Mouse (Mus musculus): ENCODE results near the gene Ccer2. TPM values are rescaled to one million over a fixed set of nuclear protein-coding genes. Genes with fewer than 3 reads are reported as not detected.
A peak's percentile ranks its signal among the peaks of the same experiment; 100 is the strongest.

Ccer2 gene
- polyA plus RNA-seq, 1 experiment from 2014 or later = 0.22 TPM

- Histone ChIP-seq H3K4me2 (ENCODE audit: low read length) (no peak overlapping the region), H3K9ac (replicated peaks; ENCODE audit: low read length) (no peak overlapping the region), H3K9me3 (ENCODE audit: control insufficient read depth, low read length) (no peaks in the 10 kb centered on the region), H3K36me3 (ENCODE audit: control insufficient read depth, insufficient read depth, low read length) (peaks cover 18% of the 10 kb centered on the region; the same call in 1 of the 2 replicates), H3K4me1 (ENCODE audit: control insufficient read depth, insufficient read depth, low read length) (no peaks in the 10 kb centered on the region), H3K4me3 (replicated peaks; ENCODE audit: low read depth, low read length) (no peak overlapping the region), H3K27ac (replicated peaks; ENCODE audit: low read depth, low read length) (no peak overlapping the region), H3K27me3 (ENCODE audit: control insufficient read depth, insufficient read depth, low read length) (no peaks in the 10 kb centered on the region)
- 52% methylated on average over 8 of the region's 8 CpGs for WGBS
- ATAC-seq (ENCODE audit: low FRiP score, low TSS enrichment) (no peak), DNase-seq (peak; percentile 38)
Observed at GRCm38 (mm10) chr7:28790066-28790806, 34.3 kb downstream of the Ccer2 start.

GRCm38 (mm10) chr7:28791706-28792105, 35.7 kb downstream of the Ccer2 start:
- no peak overlapping the region for H3K4me2 ChIP-seq (ENCODE audit: low read length)
- H3K9ac ChIP-seq (replicated peaks; ENCODE audit: low read length) = no peak overlapping the region
- no peak overlapping the region for H3K27ac ChIP-seq (replicated peaks; ENCODE audit: low read depth, low read length)
- no peaks in the 10 kb centered on the region for H3K9me3 ChIP-seq (ENCODE audit: control insufficient read depth, low read length)
- H3K4me3 ChIP-seq (replicated peaks; ENCODE audit: low read depth, low read length) = no peak overlapping the region
- H3K27me3 ChIP-seq (ENCODE audit: control insufficient read depth, insufficient read depth, low read length) = no peaks in the 10 kb centered on the region
- ATAC-seq (ENCODE audit: low FRiP score, low TSS enrichment) = no peak
- H3K4me1 ChIP-seq (ENCODE audit: control insufficient read depth, insufficient read depth, low read length) = no peaks in the 10 kb centered on the region
- H3K36me3 ChIP-seq (ENCODE audit: control insufficient read depth, insufficient read depth, low read length) = peaks cover 8% of the 10 kb centered on the region; the same call in 1 of the 2 replicates
- no peak for DNase-seq

GRCm38 (mm10) chr7:28792391-28793185, 36.6 kb downstream of the Ccer2 start:
- no peak overlapping the region for H3K4me3 ChIP-seq (replicated peaks; ENCODE audit: low read depth, low read length)
- peaks cover 5% of the 10 kb centered on the region; the same call in 1 of the 2 replicates for H3K36me3 ChIP-seq (ENCODE audit: control insufficient read depth, insufficient read depth, low read length)
- no peaks in the 10 kb centered on the region for H3K9me3 ChIP-seq (ENCODE audit: control insufficient read depth, low read length)
- no peaks in the 10 kb centered on the region for H3K4me1 ChIP-seq (ENCODE audit: control insufficient read depth, insufficient read depth, low read length)
- H3K27me3 ChIP-seq (ENCODE audit: control insufficient read depth, insufficient read depth, low read length) = no peaks in the 10 kb centered on the region
- no peak overlapping the region for H3K9ac ChIP-seq (replicated peaks; ENCODE audit: low read length)
- no peak overlapping the region for H3K27ac ChIP-seq (replicated peaks; ENCODE audit: low read depth, low read length)
- ATAC-seq (ENCODE audit: low FRiP score, low TSS enrichment) (no peak), DNase-seq (no peak)
- WGBS = 88% methylated on average over 12 of the region's 14 CpGs
- no peak overlapping the region for H3K4me2 ChIP-seq (ENCODE audit: low read length)

DNA sequence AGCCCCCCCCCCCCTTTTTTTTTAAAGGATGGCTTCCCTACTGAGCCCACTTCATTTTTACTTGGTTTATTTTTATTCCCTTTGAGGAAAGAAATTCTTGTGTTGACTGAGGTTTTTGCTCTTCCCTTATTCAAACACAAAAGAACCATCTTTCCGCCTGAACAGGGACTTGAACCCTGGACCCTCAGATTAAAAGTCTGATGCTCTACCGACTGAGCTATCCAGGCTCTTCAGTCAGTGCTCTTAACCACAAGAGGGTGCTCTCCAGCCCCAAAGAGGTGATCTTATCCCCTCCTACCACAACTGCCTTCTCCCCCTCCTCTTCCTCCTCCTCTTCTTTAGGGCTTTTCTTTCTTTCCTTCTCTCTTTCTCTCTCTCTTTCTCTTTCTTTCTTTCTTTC, 37.9 kb downstream of the Ccer2 start:
- Histone ChIP-seq H3K9ac (replicated peaks; ENCODE audit: low read length) (no peak overlapping the region), H3K36me3 (ENCODE audit: control insufficient read depth, insufficient read depth, low read length) (no peaks in the 10 kb centered on the region), H3K4me3 (replicated peaks; ENCODE audit: low read depth, low read length) (no peak overlapping the region), H3K4me2 (ENCODE audit: low read length) (no peak overlapping the region), H3K9me3 (ENCODE audit: control insufficient read depth, low read length) (no peaks in the 10 kb centered on the region), H3K27ac (replicated peaks; ENCODE audit: low read depth, low read length) (no peak overlapping the region), H3K27me3 (ENCODE audit: control insufficient read depth, insufficient read depth, low read length) (no peaks in the 10 kb centered on the region), H3K4me1 (ENCODE audit: control insufficient read depth, insufficient read depth, low read length) (no peaks in the 10 kb centered on the region)
- WGBS = 29% methylated on average over 2 of the region's 2 CpGs
- no peak for ATAC-seq (ENCODE audit: low FRiP score, low TSS enrichment)
- no peak for DNase-seq

DNA sequence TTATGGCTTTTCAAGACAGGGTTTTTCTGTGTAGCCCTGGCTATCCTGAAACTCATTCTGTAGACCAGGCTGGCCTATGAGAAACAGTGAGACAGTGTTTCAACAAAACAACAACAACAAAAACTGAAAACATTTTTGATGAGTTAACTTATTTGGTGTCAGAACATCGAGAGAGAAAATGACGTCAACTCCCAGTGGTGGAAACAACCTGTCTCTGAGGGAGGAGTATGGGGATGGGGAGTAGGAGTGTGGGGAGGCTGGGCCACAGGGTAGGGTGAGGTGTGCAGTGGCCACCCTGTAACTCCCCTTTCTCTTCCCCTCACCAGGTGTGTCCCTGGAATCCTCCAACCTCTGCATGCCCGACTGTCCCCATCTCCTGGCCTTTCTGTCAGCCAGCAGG, 38.5 kb downstream of the Ccer2 start:
- no peaks in the 10 kb centered on the region for H3K27me3 ChIP-seq (ENCODE audit: control insufficient read depth, insufficient read depth, low read length)
- no peak overlapping the region for H3K9ac ChIP-seq (replicated peaks; ENCODE audit: low read length)
- no peaks in the 10 kb centered on the region for H3K36me3 ChIP-seq (ENCODE audit: control insufficient read depth, insufficient read depth, low read length)
- no peak for ATAC-seq (ENCODE audit: low FRiP score, low TSS enrichment)
- 85% methylated on average over 3 of the region's 3 CpGs for WGBS
- H3K4me3 ChIP-seq (replicated peaks; ENCODE audit: low read depth, low read length) = no peak overlapping the region
- H3K4me1 ChIP-seq (ENCODE audit: control insufficient read depth, insufficient read depth, low read length) = no peaks in the 10 kb centered on the region
- H3K9me3 ChIP-seq (ENCODE audit: control insufficient read depth, low read length) = no peaks in the 10 kb centered on the region
- no peak overlapping the region for H3K4me2 ChIP-seq (ENCODE audit: low read length)
- no peak overlapping the region for H3K27ac ChIP-seq (replicated peaks; ENCODE audit: low read depth, low read length)
- DNase-seq = no peak

- no peak overlapping the region for H3K4me2 ChIP-seq (ENCODE audit: low read length)
- no peaks in the 10 kb centered on the region for H3K36me3 ChIP-seq (ENCODE audit: control insufficient read depth, insufficient read depth, low read length)
- DNase-seq (no peak), ATAC-seq (ENCODE audit: low FRiP score, low TSS enrichment) (no peak)
- H3K4me1 ChIP-seq (ENCODE audit: control insufficient read depth, insufficient read depth, low read length) = no peaks in the 10 kb centered on the region
- no peak overlapping the region for H3K9ac ChIP-seq (replicated peaks; ENCODE audit: low read length)
- H3K27me3 ChIP-seq (ENCODE audit: control insufficient read depth, insufficient read depth, low read length) = no peaks in the 10 kb centered on the region
- 86% methylated on average over 15 of the region's 15 CpGs for WGBS
- H3K4me3 ChIP-seq (replicated peaks; ENCODE audit: low read depth, low read length) = no peak overlapping the region
- no peaks in the 10 kb centered on the region for H3K9me3 ChIP-seq (ENCODE audit: control insufficient read depth, low read length)
- H3K27ac ChIP-seq (replicated peaks; ENCODE audit: low read depth, low read length) = no peak overlapping the region
Observed at GRCm38 (mm10) chr7:28795832-28796231, 39.9 kb downstream of the Ccer2 start.

DNA sequence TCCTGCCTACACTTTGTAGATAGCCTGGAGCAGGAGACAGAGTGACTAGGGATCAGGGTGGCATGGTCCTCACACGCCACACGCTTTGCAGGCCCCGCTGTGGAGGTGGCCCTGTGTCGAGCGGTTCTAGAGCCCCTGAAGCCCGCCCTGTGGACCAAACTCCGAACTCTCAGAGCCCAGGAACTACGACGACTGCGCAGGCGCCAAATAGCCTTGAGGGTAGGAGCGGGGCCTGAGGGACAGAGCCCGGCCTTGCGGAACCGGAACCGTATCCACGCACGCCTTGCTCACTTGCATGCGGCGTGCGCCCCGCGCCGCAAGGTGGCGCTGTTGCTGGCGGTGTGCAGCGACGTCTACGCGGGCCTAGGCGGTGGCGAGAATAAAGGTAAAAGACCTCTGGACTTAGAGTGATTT, 40.6 kb downstream of the Ccer2 start:
- ATAC-seq (ENCODE audit: low FRiP score, low TSS enrichment) (peak; percentile 64), DNase-seq (peak; percentile 84)
- H3K27ac ChIP-seq (replicated peaks; ENCODE audit: low read depth, low read length) = no peak overlapping the region
- 0 out of 2 replicates have a peak overlapping the region, but pooled peaks have one; percentile 12 for H3K4me3 ChIP-seq (replicated peaks; ENCODE audit: low read depth, low read length)
- H3K36me3 ChIP-seq (ENCODE audit: control insufficient read depth, insufficient read depth, low read length) = no peaks in the 10 kb centered on the region
- H3K27me3 ChIP-seq (ENCODE audit: control insufficient read depth, insufficient read depth, low read length) = no peaks in the 10 kb centered on the region
- 14% methylated on average over 32 of the region's 32 CpGs for WGBS
- peak overlapping the region; percentile 14; the same call in 1 of the 2 replicates for H3K9ac ChIP-seq (replicated peaks; ENCODE audit: low read length)
- peak overlapping the region; percentile 45 for H3K4me2 ChIP-seq (ENCODE audit: low read length)
- no peaks in the 10 kb centered on the region for H3K9me3 ChIP-seq (ENCODE audit: control insufficient read depth, low read length)
- no peaks in the 10 kb centered on the region for H3K4me1 ChIP-seq (ENCODE audit: control insufficient read depth, insufficient read depth, low read length)

- no peaks in the 10 kb centered on the region for H3K27me3 ChIP-seq (ENCODE audit: control insufficient read depth, insufficient read depth, low read length)
- no peak overlapping the region for H3K4me3 ChIP-seq (replicated peaks; ENCODE audit: low read depth, low read length)
- ATAC-seq (ENCODE audit: low FRiP score, low TSS enrichment) = no peak
- DNase-seq = no peak
- no peaks in the 10 kb centered on the region for H3K4me1 ChIP-seq (ENCODE audit: control insufficient read depth, insufficient read depth, low read length)
- H3K27ac ChIP-seq (replicated peaks; ENCODE audit: low read depth, low read length) = no peak overlapping the region
- no peaks in the 10 kb centered on the region for H3K9me3 ChIP-seq (ENCODE audit: control insufficient read depth, low read length)
- 95% methylated on average over 9 of the region's 9 CpGs for WGBS
- H3K4me2 ChIP-seq (ENCODE audit: low read length) = no peak overlapping the region
- no peak overlapping the region for H3K9ac ChIP-seq (replicated peaks; ENCODE audit: low read length)
- no peaks in the 10 kb centered on the region for H3K36me3 ChIP-seq (ENCODE audit: control insufficient read depth, insufficient read depth, low read length)
Observed at GRCm38 (mm10) chr7:28799994-28800393, 44.0 kb downstream of the Ccer2 start.

Measured in midbrain, embryonic 14.5 days (tissue).